Mouse (Mus musculus) CH12.LX (cell line): Measurements from ENCODE around the gene Ube2e3. TPM values are rescaled to one million over a fixed set of nuclear protein-coding genes. Genes with fewer than 3 reads are reported as not detected.

ENCODE experiments used
- DNase-seq: peaks from one replicate; pipeline ENCODE4 v3.0.0-alpha.2; 2013; ENCODE audit errors: extremely low read depth
- H3K27ac ChIP-seq: 2 replicates; pipeline ENCODE4 v1.5.1; 2012; ENCODE audit warnings: low read depth, mild to moderate bottlenecking, control low read depth, moderate library complexity; ENCODE audit not compliant: insufficient read depth
- H3K27me3 ChIP-seq: replicated peaks from 2 replicates; pipeline ENCODE3; 2012; ENCODE audit warnings: inconsistent platforms
- H3K36me3 ChIP-seq, 2 experiments: replicated peaks in 1 of 2; 2 replicates each; pipeline versions ENCODE3 to v1.6.1; 2012; ENCODE audit warnings: inconsistent platforms in 1 of 2, low read length in 1 of 2, mild to moderate bottlenecking in 1 of 2, mixed read lengths in 1 of 2, moderate library complexity in 1 of 2; ENCODE audit not compliant: control insufficient read depth in 1 of 2, insufficient read depth in 1 of 2
- H3K4me1 ChIP-seq, 2 experiments: 2 replicates each; pipeline ENCODE4 v1.6.1; 2012; ENCODE audit warnings: inconsistent platforms in 1 of 2, moderate library complexity in 1 of 2; ENCODE audit not compliant: insufficient read depth in 2 of 2, control insufficient read depth in 1 of 2
- H3K4me2 ChIP-seq: 2 replicates; pipeline ENCODE4 v1.6.1; 2012; ENCODE audit warnings: low read depth, mild to moderate bottlenecking, control low read depth; ENCODE audit not compliant: poor library complexity, insufficient read depth, severe bottlenecking
- H3K4me3 ChIP-seq, 3 experiments: fragments of 150-350 bp in 1 of 3; sonication (generic) in 1 of 3; replicated peaks in 1 of 3; 2 replicates each; pipeline versions ENCODE3 to v1.5.1; 2011 to 2012; ENCODE audit warnings: low read depth in 2 of 3, low read length in 2 of 3, mild to moderate bottlenecking in 2 of 3, moderate library complexity in 2 of 3, control low read depth in 1 of 3, improper control_type of control experiment in 1 of 3, inconsistent platforms in 1 of 3, mixed read lengths in 1 of 3; ENCODE audit not compliant: poor library complexity in 1 of 3
- H3K79me2 ChIP-seq: replicated peaks from 2 replicates; pipeline ENCODE4 v1.6.1; 2012; ENCODE audit warnings: mild to moderate bottlenecking, moderate library complexity; ENCODE audit not compliant: control insufficient read depth, poor library complexity, insufficient read depth, severe bottlenecking; ENCODE audit errors: extremely low read depth
- H3K9ac ChIP-seq: 2 replicates; pipeline ENCODE4 v1.6.1; 2012; ENCODE audit warnings: low read depth, mild to moderate bottlenecking, control low read depth, moderate library complexity; ENCODE audit not compliant: insufficient read depth
- H3K9me3 ChIP-seq: replicated peaks from 2 replicates; pipeline ENCODE3; 2012; ENCODE audit warnings: low read length, inconsistent platforms, mixed read lengths
- BHLHE40 ChIP-seq: IDR thresholded peaks from 2 replicates; pipeline ENCODE4 v1.6.1; 2011; ENCODE audit warnings: mild to moderate bottlenecking, low read depth, low read length, improper control_type of control experiment
- CHD1 ChIP-seq: IDR thresholded peaks from 2 replicates; pipeline ENCODE4 v1.6.1; 2012; ENCODE audit warnings: low read depth, low read length, improper control_type of control experiment, inconsistent platforms
- CTCF ChIP-seq, 2 experiments: IDR thresholded peaks in 1 of 2; conservative IDR thresholded peaks in 1 of 2; 2 replicates each; pipeline ENCODE4 v1.5.1; 2011 to 2012; ENCODE audit warnings: low read depth in 2 of 2, low read length in 2 of 2, improper control_type of control experiment in 1 of 2, inconsistent platforms in 1 of 2, mild to moderate bottlenecking in 1 of 2, moderate library complexity in 1 of 2
- EP300 ChIP-seq: IDR thresholded peaks from 2 replicates; pipeline ENCODE4 v1.6.1; 2011; ENCODE audit warnings: low read length, improper control_type of control experiment
- ETS1 ChIP-seq: conservative IDR thresholded peaks from 2 replicates; pipeline ENCODE4 v1.6.1; 2012; ENCODE audit warnings: low read depth, mild to moderate bottlenecking, inconsistent platforms, low read length, improper control_type of control experiment, moderate library complexity
- KAT2A ChIP-seq: IDR thresholded peaks from 2 replicates; pipeline ENCODE4 v1.6.1; 2012; ENCODE audit warnings: low read length, improper control_type of control experiment, inconsistent platforms; ENCODE audit not compliant: insufficient replicate concordance
- MAFK ChIP-seq: IDR thresholded peaks from 2 replicates; pipeline ENCODE4 v1.6.1; 2011; ENCODE audit warnings: low read length, improper control_type of control experiment; ENCODE audit not compliant: insufficient replicate concordance
- MAX ChIP-seq: IDR thresholded peaks from 2 replicates; pipeline ENCODE4 v1.6.1; 2011; ENCODE audit warnings: low read length, improper control_type of control experiment
- MEF2A ChIP-seq: IDR thresholded peaks from 2 replicates; pipeline ENCODE4 v1.6.1; 2014; ENCODE audit warnings: low read depth, mild to moderate bottlenecking, inconsistent platforms, low read length, improper control_type of control experiment, borderline replicate concordance
- MXI1 ChIP-seq: IDR thresholded peaks from 2 replicates; pipeline ENCODE4 v1.6.1; 2011; ENCODE audit warnings: mild to moderate bottlenecking, low read depth, low read length, improper control_type of control experiment
- NELFE ChIP-seq: IDR thresholded peaks from 2 replicates; pipeline ENCODE4 v1.6.1; 2011; ENCODE audit warnings: low read depth, low read length, improper control_type of control experiment
- NRF1 ChIP-seq: IDR thresholded peaks from 2 replicates; pipeline ENCODE4 v1.6.1; 2014; ENCODE audit warnings: low read depth, mild to moderate bottlenecking, inconsistent platforms, low read length, improper control_type of control experiment, moderate library complexity
- PAX5 ChIP-seq: IDR thresholded peaks from 2 replicates; pipeline ENCODE4 v1.6.1; 2012; ENCODE audit warnings: low read length, inconsistent platforms, mixed read lengths
- POLR2A ChIP-seq: IDR thresholded peaks from 2 replicates; pipeline ENCODE4 v1.6.1; 2011; ENCODE audit warnings: low read depth, mild to moderate bottlenecking, improper control_type of control experiment, low read length
- POLR2AphosphoS2 ChIP-seq: IDR thresholded peaks from 2 replicates; pipeline ENCODE4 v1.6.1; 2011; ENCODE audit warnings: low read depth, low read length, improper control_type of control experiment
- RAD21 ChIP-seq: IDR thresholded peaks from 2 replicates; pipeline ENCODE4 v1.6.1; 2011; ENCODE audit warnings: low read depth, mild to moderate bottlenecking, low read length, improper control_type of control experiment, moderate library complexity
- RCOR1 ChIP-seq: conservative IDR thresholded peaks from 2 replicates; pipeline ENCODE4 v1.6.1; 2012; ENCODE audit warnings: low read depth, mild to moderate bottlenecking, inconsistent platforms, low read length, improper control_type of control experiment
- SMC3 ChIP-seq: IDR thresholded peaks from 2 replicates; pipeline ENCODE4 v1.6.1; 2011; ENCODE audit warnings: low read depth, low read length, improper control_type of control experiment
- TBP ChIP-seq: conservative IDR thresholded peaks from 2 replicates; pipeline ENCODE4 v1.6.1; 2011; ENCODE audit warnings: low read depth, low read length, improper control_type of control experiment
- TCF12 ChIP-seq: IDR thresholded peaks from 2 replicates; pipeline ENCODE4 v1.6.1; 2014; ENCODE audit warnings: low read depth, mild to moderate bottlenecking, inconsistent platforms, low read length, improper control_type of control experiment
- UBTF ChIP-seq: IDR thresholded peaks from 2 replicates; pipeline ENCODE4 v1.6.1; 2012; ENCODE audit warnings: low read depth, mild to moderate bottlenecking, inconsistent platforms, low read length, improper control_type of control experiment, moderate library complexity
- USF1 ChIP-seq: IDR thresholded peaks from 2 replicates; pipeline ENCODE4 v1.6.1; 2014; ENCODE audit warnings: low read depth, mild to moderate bottlenecking, inconsistent platforms, low read length, improper control_type of control experiment
- ZC3H11A ChIP-seq: IDR thresholded peaks from 2 replicates; pipeline ENCODE4 v1.6.1; 2012; ENCODE audit warnings: low read depth, mild to moderate bottlenecking, inconsistent platforms, low read length, improper control_type of control experiment
- ZKSCAN1 ChIP-seq: IDR thresholded peaks from 2 replicates; pipeline ENCODE4 v1.6.1; 2012; ENCODE audit warnings: low read depth, inconsistent platforms, low read length, improper control_type of control experiment, borderline replicate concordance
- ZMIZ1 ChIP-seq: IDR thresholded peaks from 2 replicates; pipeline ENCODE4 v1.6.1; 2012; ENCODE audit warnings: low read depth, mild to moderate bottlenecking, inconsistent platforms, low read length, improper control_type of control experiment
- dilution Hi-C: fragments of 300-500 bp; cut with MboI; formaldehyde crosslinking; loops from 2 replicates; pipeline ENCODE4 v1.14.3; 2020; ENCODE audit warnings: low sequenced_read_pairs; ENCODE audit not compliant: extremely low pct_unique_long_range_greater_than_20kb, extremely low pct_ligation_motif_present
- in situ Hi-C: fragments of 300-500 bp; cut with MboI; formaldehyde crosslinking; loops from 3 replicates; pipeline ENCODE4 v1.14.3; 2019; ENCODE audit warnings: low sequenced_read_pairs, low pct_ligation_motif_present, low pct_unique_long_range_greater_than_20kb, mixed read lengths
- polyA plus RNA-seq: library from polyadenylated mRNA; unstranded; fragments of >175 nt; gene quantifications from 2 replicates; pipeline ENCODE4 v1.2.1, GENCODE M21; 2012; ENCODE audit warnings: low read depth; ENCODE audit not compliant: insufficient read length
- total RNA-seq, 2 experiments: library from RNA; depleted of rRNA; stranded (reverse); fragments of 300-350 nt in 1 of 2; fragments of >200 nt in 1 of 2; gene quantifications; 2 replicates each; pipeline ENCODE4 v1.2.3; 2012 to 2014

Ube2e3 gene
- total and polyA plus RNA-seq, 3 experiments: 22.1 to 66.4 (median 44.7) TPM

GRCm38 (mm10) chr2:78888190-78888589 is 20.3 kb downstream of the Ube2e3 start:
- TF ChIP-seq UBTF (no peak), MAFK (no peak), MEF2A (no peak), RCOR1 (no peak), BHLHE40 (no peak), ZC3H11A (no peak), ZMIZ1 (no peak), CTCF (conservative IDR thresholded peaks at IDR 0.05 in 1 of 2, IDR thresholded peaks at IDR 0.05 in 1 of 2; ENCODE audit: low read depth in 2 of 2, low read length in 2 of 2) (no peak), TCF12 (no peak), ETS1 (no peak), SMC3 (no peak), MAX (no peak), TBP (no peak)
- H3K27me3 ChIP-seq: no peaks in the 10 kb centered on the region
- no peak overlapping the region for H3K27ac ChIP-seq
- no peak overlapping the region for H3K9ac ChIP-seq
- no peak overlapping the region for H3K4me3 ChIP-seq
- H3K79me2 ChIP-seq: peaks cover 4% of the 10 kb centered on the region
- dilution Hi-C loops: no loop called here
- H3K36me3 ChIP-seq: peaks cover 0 to under 1% of the 10 kb centered on the region in 2 experiments
- peaks cover 2 to 16% of the 10 kb centered on the region in 2 experiments; a peak in 3 of 4 replicates for H3K4me1 ChIP-seq
- H3K9me3 ChIP-seq: no peaks in the 10 kb centered on the region
- in situ Hi-C loops: no loop called here
- DNase-seq: no peak
- no peak overlapping the region for H3K4me2 ChIP-seq

- no peaks in the 10 kb centered on the region for H3K4me1 ChIP-seq
- no peak overlapping the region for H3K9ac ChIP-seq
- H3K4me2 ChIP-seq: no peak overlapping the region
- in situ Hi-C loops (no loop called here), dilution Hi-C loops (no loop called here)
- H3K36me3 ChIP-seq: no peaks in the 10 kb centered on the region
- no peak overlapping the region for H3K4me3 ChIP-seq
- H3K27me3 ChIP-seq: no peaks in the 10 kb centered on the region
- H3K27ac ChIP-seq: no peak overlapping the region
- no peaks in the 10 kb centered on the region for H3K9me3 ChIP-seq
- DNase-seq: no peak
- H3K79me2 ChIP-seq: no peaks in the 10 kb centered on the region; the same call in 1 of the 2 replicates
- TF ChIP-seq NRF1: no peak
- no peak for TF ChIP-seq MEF2A
- no peak for TF ChIP-seq POLR2A
- TF ChIP-seq USF1: no peak
- TF ChIP-seq ZKSCAN1: no peak
- TF ChIP-seq TCF12: no peak
- no peak for TF ChIP-seq MXI1
- TF ChIP-seq ZC3H11A: no peak
- no peak for TF ChIP-seq CTCF (conservative IDR thresholded peaks at IDR 0.05 in 1 of 2, IDR thresholded peaks at IDR 0.05 in 1 of 2; ENCODE audit: low read depth in 2 of 2, low read length in 2 of 2)
- no peak for TF ChIP-seq RAD21
- TF ChIP-seq MAFK: no peak
- no peak for TF ChIP-seq EP300
- no peak for TF ChIP-seq POLR2AphosphoS2
- TF ChIP-seq CHD1: no peak
- no peak for TF ChIP-seq NELFE
- TF ChIP-seq KAT2A: no peak
- TF ChIP-seq PAX5: no peak
Observed at GRCm38 (mm10) chr2:78895216-78895615, 27.3 kb downstream of the Ube2e3 start.
